Mouse (Mus musculus) liver, embryonic 14 days (tissue): ENCODE results near the gene Sowaha. TPM values are rescaled to one million over a fixed set of nuclear protein-coding genes. Genes with fewer than 3 reads are reported as not detected.

Experiments
- polyA plus RNA-seq: library from polyadenylated mRNA; depleted of rRNA; stranded (reverse); fragments of >200 nt; gene quantifications from 2 replicates; pipeline ENCODE4 v1.2.3, GENCODE M21; 2012; rRNA removed

Gene Sowaha
- polyA plus RNA-seq = 11.3 and 16.0 TPM in 2 replicates

DNA sequence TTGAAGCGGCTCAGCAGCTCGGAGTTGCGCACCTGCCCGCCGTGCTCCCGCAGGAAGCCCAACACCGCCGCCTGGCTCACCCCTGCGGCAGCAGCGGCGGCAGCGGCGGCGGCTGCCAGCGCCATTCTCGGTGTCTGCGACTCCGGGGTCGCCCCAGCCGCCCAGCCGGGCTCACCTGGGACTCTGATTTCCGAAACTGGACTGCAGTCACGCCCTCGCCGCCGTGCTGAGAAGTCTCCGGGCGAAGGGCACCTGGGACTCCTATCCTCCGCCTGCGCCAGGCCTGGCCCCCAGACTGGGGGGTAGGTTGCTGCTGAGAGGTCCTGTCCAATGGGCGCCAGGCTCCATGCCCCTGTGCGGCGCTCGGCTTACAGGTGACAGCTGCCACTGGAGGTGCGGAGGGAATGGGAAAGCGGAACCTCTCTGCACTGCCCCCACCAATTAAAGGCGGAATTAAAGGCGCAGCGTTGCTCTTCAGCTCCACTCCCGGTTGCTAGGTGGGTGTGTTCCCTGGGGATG, at the start of gene Sowaha, which contains the start of gene Gm9945:
Gene Sowaha (minus strand): TSS at position 492 of the 519 bp plus-strand sequence.
Gene Gm9945 (plus strand): TSS at position 384 of the 519 bp plus-strand sequence.

DNA sequence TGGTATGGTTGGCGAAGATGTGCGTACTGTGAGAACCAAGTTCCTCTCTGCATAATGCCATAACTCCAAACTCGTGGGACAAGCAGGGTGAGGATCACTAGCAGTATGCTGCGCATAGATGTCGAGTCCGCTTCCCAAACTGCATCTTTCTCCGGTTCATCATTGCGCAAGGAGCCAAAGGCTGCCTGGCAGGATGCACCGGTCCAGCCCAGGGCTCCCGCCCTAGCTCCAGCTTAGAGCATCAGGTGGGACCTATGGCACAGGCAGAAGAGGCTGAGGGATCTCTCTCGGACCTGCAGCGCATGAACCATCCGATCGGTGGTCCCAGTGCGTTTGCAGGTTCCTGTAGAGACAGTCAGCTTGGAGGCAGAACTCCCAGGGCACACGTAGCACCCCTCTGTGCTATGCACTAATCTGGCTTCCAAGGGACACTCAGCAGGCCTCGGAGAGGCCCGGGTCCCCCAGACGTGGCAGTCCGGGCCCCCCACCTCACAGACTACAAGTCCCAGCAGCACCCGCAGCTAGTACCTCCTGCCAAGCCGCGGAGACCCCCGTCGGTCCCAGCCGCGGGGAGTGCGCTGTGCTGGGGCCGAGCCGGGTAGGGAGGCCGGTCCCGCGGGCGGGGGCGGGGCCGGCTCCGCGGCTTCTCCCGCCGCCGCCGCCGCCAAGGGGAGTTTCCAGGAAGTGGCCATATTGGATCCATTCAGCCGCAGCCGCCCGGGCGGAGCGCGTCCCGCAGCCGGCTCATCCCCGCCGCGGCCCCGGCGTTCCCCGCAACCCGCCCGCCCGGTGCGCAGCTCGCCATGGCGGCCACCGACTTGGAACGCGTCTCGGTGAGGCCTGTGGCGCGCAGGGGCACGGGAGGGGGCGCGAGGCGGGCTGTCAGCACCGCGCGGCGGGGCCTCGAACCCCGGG, 39.4 kb upstream of the Sowaha start, which contains the start of gene Sept8:
Gene Sept8 (plus strand): TSS at position 51 of the 915 bp plus-strand sequence.

GRCm38 (mm10) chr11:53469968-53470695, 9.9 kb downstream of the Sowaha start, which contains the start of gene Gm9837:
TSS of gene Gm9837 (minus strand) at chr11:53470479.

DNA sequence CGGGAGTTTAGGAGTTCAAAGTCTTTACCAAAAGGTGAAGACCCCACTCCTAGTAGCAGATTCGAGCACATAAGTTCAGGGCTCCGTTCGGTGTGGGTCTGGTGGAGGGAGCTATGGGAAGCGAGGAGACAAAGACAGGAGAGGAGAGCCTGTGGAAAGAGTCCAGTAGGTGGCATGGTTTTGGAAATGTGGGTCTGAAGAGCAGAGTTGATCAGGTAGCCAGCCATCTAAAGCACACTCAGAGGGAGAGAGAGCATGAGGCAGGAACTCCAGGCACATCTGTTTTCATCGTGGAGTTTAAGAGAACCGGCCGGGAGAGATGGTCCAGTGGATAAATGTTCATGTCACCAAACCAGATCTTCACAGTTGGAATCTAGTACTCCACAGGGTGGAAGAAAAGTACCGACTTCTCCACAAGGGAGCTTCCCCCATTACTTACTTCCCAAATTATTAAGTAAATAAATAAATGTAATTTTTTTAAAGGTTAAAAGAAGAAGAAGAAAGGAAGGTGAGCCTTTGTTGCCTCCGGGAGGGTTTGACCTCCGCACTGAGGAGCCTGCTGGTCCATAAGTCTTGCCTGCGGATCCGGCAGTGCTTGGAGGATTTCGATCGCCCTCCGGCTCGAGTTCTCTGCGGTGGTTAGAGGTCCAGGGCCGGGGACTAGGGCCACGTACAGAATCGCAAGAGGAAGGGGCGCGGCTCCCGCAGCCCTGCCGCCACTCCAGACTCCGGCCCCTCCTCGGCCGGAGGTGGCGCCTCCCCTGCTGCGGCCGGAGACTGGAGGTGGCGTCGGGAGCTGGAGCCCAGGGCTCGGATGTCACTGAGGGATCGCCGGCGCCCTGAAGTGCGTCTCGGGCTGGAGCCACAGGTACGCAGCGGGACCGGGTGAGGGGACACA, 23.4 kb downstream of the Sowaha start, which contains the start of the genes Gm10447 and Shroom1:
Gene Gm10447 (minus strand): TSS at position 637 of the 898 bp plus-strand sequence.
Gene Shroom1 (plus strand): TSS at position 732 of the 898 bp plus-strand sequence.

DNA sequence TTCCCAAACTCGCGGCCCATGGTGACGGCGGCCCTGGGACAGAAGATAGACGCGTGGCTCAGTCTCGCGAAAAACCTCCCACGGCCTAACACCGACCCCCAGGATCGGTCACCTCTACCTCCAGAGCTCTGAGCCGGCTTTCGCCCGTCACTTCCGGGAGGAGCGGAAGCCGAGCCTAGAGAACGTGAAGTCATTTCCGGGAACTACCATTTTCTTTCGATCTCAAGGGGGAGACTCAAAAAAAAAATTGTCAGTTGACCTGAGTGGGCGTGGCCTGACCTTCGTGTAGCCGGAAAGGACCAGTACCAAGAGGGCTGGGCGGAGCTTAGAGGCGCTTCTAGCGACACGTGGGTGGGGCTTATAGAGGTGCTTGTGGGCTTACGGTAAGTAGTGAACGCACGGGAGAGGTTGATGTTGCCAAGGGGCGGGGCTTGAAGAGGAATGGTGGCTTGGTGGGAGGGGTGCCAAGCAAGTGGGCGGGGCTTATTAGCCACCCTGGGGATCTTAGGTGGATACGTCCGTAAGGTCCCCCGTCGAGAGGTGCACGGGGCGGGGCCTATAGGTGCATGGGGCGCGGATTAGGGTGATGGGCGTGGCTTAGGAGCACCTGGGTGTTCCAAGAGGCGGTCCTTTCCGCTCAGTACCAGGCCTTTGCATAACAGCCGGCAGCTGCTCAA, 49.3 kb downstream of the Sowaha start, which contains the start of the genes Uqcrq and Gdf9:
Gene Uqcrq (minus strand): TSS at position 162 of the 677 bp plus-strand sequence.
Gene Gdf9 (plus strand): TSS at position 354 of the 677 bp plus-strand sequence.

Other genes with a start within 250 kb of the Sowaha start
- gene Hspa4, start 179.8 kb downstream of the Sowaha start, polyA plus RNA-seq = 32.3 and 32.8 TPM in 2 replicates
- 8.7 and 9.4 TPM in 2 replicates for gene Zcchc10, start 155.6 kb downstream of the Sowaha start, polyA plus RNA-seq
- 4.2 and 4.5 TPM in 2 replicates for gene Aff4, start 129.4 kb downstream of the Sowaha start, polyA plus RNA-seq
- gene Leap2, start 57.1 kb downstream of the Sowaha start, polyA plus RNA-seq = 13.7 and 15.8 TPM in 2 replicates
- gene Uqcrq, start 49.4 kb downstream of the Sowaha start, polyA plus RNA-seq = 215 and 231 TPM in 2 replicates
- gene Gdf9, start 49.3 kb downstream of the Sowaha start, polyA plus RNA-seq = 0.12 and 0.43 TPM in 2 replicates
- gene Gm10447, start 23.2 kb downstream of the Sowaha start, polyA plus RNA-seq = 0.11 and 0.18 TPM in 2 replicates
- gene Shroom1, start 23.1 kb downstream of the Sowaha start, polyA plus RNA-seq = 1.2 and 1.3 TPM in 2 replicates
- not detected in 2 replicates for gene Gm9837, start 9.8 kb downstream of the Sowaha start, polyA plus RNA-seq
- 0.12 and 0.17 TPM in 2 replicates for gene Gm9945, start 108 bp downstream of the Sowaha start, polyA plus RNA-seq
- gene Sept8, start 39.0 kb upstream of the Sowaha start, polyA plus RNA-seq = 28.8 and 34.9 TPM in 2 replicates
- gene Kif3a, start 87.1 kb upstream of the Sowaha start, polyA plus RNA-seq = 3.4 and 3.6 TPM in 2 replicates
- gene Il4, start 138.4 kb upstream of the Sowaha start, polyA plus RNA-seq = 0.09 and 0.29 TPM in 2 replicates
- gene Il13, start 154.4 kb upstream of the Sowaha start, polyA plus RNA-seq = 0.02 TPM in 1 of 2 replicates, not detected in the other
- 5.2 and 6.0 TPM in 2 replicates for gene Rad50, start 227.0 kb upstream of the Sowaha start, polyA plus RNA-seq
- 0.02 TPM in 1 of 2 replicates, not detected in the other for gene Il5, start 240.5 kb upstream of the Sowaha start, polyA plus RNA-seq